Mouse (Mus musculus): ENCODE measurements around the gene Il20.

Il20 gene

DNA sequence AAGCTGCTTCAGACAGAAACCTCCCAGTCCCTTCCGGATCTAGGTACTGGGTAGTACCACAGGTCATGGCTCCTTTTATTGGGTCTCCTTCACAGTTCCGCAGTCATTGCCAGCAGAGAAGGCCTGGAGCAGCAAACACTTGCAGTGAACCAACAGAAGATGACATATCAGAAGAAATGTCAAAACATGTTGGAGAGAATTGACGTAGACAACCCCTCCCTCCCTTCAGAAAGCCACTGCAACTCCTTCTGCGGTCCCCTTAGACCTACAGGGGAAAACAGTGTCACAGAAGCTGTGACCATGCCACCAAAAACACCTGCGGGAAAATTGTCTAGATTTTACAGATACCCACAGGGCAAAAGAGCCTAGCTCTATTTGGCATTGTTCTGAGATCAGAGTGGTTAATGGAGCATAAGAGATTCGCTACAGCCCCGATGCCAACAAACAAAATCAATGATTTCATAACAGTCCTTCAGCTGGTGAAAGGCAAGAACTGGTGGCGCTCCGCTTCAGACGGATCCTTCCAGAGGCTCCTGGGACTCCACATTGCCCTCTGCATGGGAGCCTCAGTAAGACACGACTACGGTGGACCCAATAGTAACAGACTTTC, at the start of gene Il20:
Gene Il20, minus strand, starts transcription at position 51 of the 610 bp plus-strand sequence.
- DNase-seq (ENCODE audit: low spot score in 2 of 2), result no peak

DNA sequence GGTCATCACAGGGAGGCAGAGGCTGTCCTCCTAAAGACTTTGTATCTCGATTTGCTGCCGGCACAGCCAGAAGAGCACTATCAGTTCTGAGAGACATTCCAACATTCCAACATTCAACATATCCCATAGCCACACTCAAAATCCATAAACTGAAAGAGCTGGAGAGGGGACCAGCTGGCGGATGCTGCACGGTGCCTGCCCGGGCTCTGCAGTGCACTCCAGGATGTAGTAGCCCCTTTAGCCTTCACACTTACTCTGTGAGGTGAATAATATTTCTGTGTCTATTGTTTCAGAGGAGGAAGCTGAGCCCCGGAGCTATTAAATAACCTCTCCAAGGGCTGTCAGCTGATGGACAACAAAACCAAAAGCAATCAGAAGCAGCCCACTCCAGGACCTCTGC, 35.7 kb upstream of the Il20 start:
- DNase-seq (ENCODE audit: low spot score in 2 of 2), result no peak

DNA sequence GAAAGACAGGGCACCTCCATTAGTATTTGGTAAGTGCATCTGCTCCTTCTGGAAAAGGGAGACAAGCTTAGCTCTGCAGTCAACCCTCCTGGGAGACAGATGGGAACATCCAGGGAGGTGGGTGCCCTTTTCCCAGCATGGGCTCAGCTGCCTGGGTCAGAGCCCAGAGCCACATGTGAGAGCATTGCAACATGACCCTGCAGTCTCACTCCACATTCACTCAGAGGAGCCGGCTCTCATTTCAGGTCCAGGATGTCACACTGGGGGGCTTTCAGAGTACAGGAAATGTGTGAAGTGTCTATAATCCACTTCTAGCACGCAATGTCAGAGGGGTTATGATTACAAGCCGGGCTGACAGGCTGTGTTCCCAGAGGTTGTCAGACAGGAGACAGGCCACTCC, 30.6 kb upstream of the Il20 start:
- no peak for DNase-seq (ENCODE audit: low spot score in 2 of 2)

DNA sequence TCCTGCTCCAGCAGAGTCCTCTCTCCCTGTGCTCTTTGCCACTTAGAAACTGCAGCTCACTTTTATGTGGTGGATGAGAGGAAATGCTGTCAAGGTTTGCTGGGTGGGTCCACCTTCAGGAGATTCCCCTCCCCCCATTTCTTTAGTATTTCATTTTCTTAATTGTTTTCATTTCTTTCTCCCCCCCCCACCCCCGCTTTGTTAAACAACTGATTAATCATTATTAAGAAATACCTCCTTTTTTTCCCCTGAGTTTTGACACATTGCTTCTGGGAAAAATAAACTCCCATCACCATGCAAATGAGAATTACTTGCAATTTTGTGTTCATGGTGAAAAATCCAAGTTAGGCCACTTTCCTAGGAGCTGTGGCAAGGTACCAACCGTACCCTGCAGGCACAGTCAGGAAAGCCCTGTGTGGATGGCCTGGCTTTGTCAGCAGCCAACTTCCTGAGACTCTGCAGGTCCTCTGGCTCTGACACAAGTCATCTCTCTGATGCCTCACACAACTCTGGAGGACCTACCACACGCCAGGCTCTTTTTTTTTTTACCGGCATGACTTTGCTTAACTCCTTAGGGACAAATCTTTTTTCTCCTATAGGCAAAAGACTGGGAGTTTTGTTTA, 28.9 kb upstream of the Il20 start, which contains the start of gene Il19:
Gene Il19, minus strand, starts transcription at position 51 of the 623 bp plus-strand sequence.
- DNase-seq (ENCODE audit: low spot score in 2 of 2), result no peak

DNA sequence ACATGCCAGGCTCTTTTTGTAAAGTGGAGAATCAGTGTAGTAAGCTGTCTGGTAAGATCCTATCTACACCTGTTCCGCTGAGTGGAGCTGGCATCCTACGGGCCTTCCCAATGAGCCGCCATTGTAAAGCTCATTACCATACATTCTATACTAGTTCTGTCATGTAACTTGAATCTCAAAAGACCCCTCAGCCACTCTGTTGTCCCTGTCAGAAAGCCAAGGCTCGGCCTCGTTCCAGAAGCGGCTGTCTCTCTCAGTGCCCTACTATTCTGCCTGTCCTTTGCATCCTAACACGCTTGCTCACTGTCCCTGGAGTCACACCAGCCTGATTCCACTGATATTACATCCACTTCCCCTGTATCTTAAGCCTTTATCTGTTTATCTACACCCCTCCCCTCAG, 26.9 kb upstream of the Il20 start:
- no peak for DNase-seq (ENCODE audit: low spot score in 2 of 2)

DNA sequence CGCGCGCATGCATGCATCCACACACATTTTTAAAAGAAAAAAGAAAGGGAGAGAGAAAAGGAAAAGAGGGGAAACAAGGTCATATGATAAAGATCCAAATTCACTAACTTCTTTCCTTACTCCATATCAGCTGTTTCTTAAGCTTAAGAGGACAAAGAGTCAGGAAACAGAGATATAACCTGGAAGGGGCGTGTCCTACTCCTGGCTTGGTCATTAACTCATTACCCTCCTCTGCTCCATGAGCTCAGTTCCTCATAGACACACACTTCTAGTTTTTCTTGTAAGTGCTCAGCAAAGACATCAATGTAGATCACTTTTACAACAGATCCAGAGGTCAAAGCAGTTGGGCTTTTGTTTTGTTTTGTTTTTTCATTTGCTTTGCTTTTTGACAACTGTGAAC, 25.9 kb upstream of the Il20 start:
- DNase-seq (ENCODE audit: low spot score in 2 of 2), result no peak

DNA sequence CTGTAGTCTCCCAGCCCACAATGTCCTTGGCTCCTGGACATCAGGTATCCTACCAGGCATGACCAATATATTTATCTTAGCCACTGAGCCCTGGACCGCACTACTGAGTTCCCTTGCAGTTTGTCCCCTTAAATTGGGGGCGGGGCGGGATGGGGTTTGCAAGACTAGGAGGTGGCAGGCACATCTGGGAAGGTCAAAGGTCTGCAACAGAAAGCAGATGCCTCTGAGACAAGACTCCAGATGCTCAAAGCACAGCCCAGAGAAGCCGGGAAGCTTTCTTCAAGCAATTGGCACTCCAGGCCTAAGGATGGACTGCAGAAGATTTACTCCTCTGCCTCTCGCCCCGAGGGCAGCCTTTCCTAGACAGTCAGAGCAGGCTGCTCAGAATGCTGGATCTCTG, 25.1 kb upstream of the Il20 start:
- no peak for DNase-seq (ENCODE audit: low spot score in 2 of 2)

DNA sequence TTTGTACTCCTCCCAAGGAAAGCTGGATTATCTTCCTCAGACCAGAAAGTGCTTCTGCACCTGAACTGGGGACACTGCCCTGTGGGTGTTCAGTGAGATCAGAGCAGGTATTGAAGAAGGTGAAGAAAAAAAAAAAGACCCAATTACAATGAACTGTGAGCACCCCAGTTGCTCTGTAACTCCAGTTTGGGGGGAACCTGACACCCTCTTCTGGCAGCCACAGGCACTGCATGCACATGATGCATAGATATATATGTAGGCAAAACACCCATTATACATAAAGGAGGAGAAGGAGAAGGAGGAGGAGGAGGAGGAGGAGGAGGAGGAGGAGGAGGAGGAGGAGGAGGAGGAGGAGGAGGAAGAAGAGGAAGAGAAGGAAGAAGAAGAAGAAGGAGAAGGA, 15.2 kb upstream of the Il20 start:
- DNase-seq (ENCODE audit: low spot score in 2 of 2), result no peak

DNA sequence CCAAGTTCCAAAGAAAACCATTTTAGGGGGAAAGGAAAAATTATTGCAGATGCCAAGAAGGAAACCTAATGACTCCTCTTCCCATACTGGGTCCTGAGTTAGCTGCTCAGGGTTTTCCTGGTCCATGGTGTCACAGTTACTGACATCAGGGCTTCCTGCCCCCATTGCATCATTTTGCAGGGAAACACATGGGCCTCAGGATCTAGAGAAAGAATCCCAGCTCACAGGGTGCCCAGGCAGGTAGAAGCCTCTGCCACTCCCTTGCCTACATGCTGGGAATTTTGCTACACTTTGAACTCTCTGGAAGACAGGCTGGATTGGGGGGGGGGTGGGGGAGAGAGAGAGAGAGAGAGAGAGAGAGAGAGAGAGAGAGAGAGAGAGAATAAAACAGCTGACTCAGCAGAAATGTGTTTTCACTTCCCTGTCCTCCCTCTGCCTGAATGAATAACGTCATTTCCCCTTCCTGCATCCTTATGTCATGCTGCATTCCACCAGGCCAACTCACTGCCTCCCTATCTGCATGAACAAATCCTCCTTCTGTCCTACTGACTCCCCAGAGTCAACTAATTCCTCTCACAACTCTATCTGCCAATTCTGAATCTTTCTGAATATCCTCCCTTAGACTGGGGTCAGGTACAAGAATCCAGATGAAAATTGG, 7.2 kb upstream of the Il20 start:
- DNase-seq (ENCODE audit: low spot score in 2 of 2), result no peak

DNA sequence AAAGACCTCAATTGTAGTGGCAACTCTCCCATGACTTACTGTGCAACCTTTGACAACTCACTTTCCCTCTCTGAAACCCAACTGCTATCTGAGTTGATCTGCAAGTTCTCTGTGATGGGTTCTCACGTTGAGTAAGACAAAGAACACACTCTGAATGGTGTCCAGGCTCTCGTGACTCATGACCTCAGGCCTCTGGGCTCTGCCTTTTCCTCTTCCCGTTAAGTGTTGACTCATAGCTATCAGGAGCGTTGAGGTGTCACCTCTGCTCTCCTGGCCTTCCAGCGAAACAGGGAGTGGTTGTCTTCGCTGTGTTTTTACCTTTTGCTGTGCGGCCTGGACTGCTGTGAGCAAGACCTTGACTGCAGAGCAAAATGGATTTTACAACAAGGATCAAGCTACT, 8.7 kb downstream of the Il20 start:
- no peak for DNase-seq (ENCODE audit: low spot score in 2 of 2)

DNA sequence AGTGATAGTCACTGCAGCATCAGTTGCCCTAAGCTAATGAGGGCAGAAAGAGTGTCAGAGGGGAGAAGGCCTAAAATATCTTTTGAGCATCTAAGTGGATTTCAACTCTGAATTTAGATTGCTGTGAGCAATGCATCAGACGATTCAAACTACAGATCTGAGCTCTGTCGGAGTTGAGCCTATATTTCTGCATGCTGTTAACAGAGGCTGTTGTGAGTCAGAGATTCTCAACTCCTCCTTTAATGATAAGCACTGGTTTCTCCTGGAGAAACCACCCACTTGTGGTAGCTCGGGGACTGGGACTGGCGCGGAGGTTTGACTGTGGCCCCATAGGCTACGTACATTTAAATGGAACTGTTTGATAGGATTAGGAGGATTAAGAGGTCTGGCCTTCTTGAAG, 16.8 kb downstream of the Il20 start:
- DNase-seq (ENCODE audit: low spot score in 2 of 2), result no peak

DNA sequence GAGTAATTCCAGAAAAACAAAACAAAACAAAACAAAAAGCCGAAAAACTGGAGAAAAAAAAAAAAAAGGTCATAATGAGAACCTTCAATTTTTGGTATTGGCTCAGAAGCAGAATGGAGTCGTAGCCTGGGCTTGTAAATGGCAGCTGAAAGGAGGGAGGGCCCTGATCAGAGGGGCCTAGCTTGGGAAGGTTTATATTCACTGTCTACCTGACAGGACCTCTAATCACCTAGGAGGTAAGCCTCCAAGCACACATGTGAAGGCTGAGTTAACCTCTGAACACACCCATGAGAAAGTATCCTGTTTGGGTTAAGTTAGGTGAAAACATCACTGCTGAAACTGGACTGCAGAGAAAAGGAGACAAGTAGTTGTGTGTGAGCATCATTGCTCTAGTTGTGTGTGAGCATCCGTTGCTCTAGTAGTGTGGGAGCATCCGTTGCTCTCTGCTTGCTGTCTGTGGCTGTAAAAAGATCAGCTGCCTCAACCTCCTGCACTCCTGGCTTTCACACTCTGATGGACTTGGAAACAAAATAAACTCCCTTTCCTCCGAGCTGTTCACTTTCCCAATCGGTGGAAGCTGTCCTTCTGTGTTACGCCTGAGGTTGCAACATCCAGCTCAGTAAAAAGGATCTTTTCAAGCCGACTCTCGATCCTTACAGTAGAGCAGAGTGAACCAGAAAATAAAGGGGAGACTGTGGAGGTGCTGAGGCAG, 17.8 kb downstream of the Il20 start:
- no peak for DNase-seq (ENCODE audit: low spot score in 2 of 2)

DNA sequence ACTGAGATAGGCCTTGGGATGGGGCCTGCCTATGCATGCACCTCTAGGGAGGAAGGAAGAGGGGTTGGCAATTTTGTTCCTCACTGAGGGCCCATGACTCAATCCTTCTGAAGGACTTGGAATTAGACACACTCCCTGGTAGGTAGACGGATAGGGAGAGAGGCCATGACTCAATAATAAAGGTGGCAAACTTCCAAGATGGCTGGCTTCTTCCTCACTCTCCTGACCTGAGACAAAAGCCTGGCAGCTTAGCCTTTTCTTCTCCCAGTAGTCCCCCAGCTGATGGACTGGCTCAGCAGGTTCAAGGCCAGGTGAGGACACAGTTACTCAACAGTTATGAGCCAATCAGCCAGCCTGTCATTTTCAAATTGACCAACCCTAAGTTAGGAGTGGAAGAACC, 18.8 kb downstream of the Il20 start:
- no peak for DNase-seq (ENCODE audit: low spot score in 2 of 2)

DNA sequence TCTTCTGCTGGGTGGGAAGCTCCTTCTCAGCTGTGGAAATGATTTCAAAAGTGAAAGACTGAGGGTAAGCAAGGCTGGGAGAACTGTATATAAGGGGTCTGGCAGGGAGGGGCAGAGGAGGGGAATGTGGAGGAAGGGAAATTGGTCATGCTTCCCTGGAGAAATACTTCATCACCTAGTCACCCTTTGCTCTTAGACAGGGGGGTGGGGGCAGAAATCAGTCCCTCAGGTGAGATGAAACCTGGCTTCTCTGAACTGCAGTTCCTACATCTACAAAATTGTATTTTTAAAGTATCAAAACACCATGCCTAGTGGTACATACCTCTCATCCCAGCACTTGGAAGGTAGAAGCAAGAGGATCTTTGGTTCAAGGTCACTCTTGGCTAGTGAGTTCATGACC, 23.9 kb downstream of the Il20 start, which contains the start of gene Il24:
Gene Il24, minus strand, starts transcription at position 101 of the 400 bp plus-strand sequence.
- no peak for DNase-seq (ENCODE audit: low spot score in 2 of 2)

DNA sequence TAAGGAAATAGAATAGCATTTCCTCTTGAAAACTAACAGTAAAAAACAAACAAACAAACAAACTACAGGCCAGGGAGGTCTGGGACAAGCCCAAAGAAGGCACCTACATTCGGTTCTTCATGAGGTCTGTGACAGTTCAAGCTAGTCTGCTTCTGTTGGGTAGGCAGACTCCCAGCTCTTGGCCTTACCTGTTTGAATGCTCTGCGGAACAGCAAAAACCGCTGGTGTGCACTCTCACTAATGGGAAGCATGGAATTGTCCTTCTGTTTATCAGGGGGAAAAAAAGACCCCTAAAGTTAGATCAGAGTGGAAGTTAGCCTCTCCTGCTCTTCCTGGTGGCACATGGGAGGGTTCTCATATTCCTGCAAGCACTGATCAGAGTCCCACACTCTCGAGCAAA, 28.1 kb downstream of the Il20 start:
- DNase-seq (ENCODE audit: low spot score in 2 of 2), result no peak

DNA sequence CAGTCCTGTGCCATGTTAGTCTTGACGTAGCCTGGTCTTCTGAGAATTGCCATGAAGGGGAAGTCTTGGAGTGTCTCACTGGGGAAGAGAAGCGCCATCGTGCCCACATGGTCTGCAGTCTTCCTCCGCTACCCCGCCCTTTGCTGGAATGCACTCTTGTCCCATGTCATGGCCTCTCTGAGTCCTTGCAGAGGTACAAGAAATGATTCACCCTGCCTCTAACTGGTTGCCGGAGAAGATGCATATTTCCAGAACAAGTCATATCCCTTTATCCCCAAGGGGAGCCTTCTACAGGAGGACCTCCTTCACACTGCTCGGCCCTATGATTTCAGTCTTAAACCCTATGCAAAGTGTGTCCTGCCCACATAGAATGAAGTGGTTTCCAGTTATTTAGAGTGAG, 31.3 kb downstream of the Il20 start:
- no peak for DNase-seq (ENCODE audit: low spot score in 2 of 2)

DNA sequence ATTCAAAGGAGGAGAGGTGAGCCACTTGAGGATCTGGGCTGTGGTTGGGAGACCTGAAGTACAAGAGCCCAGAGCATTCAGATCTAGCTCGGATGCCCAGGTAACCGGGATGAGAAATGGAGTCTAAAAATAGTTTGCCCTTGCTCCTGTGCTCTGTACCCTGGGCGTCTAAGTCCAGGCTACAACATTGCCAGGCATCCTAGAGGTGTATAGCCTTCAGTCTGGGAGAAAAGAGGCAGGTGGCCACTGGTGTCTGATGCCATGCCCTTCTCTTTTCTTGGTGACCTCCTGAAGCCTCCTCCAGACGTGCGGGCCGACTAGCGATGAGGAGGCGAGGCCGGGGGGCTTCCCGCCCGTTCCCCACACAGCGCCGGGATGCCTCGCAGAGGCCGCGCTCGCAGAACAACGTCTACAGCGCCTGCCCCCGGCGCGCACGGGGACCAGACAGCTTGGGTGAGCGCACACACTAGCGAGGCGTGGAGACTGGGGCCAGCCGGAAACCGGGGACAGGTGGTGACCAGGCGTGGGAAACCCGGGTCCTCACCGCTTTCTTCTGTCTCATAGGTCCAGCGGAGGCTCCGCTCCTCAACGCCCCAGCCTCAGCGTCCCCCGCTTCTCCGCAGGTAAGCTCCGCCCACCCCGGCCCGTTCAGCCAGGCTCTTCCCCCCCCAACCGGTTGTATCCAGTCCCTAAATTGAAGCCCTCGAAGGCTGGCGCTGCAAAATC, 33.2 kb downstream of the Il20 start:
- no peak for DNase-seq (ENCODE audit: low spot score in 2 of 2)

DNA sequence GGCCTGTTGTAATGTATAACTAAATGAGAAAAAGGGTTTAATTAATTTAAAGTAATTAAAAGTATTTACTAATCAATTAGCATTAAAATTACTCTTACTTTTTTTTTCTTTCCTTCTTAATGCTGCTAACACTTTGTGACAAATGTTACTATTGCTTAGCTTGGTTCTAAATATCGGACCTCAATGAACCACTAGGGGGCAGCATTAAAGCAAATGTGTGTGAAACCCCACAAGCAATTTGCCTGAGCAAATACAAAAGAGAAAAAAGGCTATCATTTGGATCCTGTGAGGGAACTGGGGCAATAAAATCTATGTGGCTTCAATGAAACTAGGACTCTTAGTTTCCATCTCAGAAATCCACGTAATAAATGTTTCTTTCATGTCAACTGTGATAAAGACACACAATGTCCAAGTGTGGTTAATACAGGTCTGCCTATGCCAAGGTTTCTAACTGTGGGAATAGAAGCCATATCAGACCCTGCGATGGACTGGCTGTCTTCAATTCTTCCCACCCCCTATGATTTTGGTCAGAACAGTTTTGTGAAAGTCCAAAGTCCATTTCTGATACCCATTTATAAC, 34.2 kb downstream of the Il20 start:
- peak; percentile 28 to 75 for DNase-seq (ENCODE audit: low spot score in 2 of 2)

DNA sequence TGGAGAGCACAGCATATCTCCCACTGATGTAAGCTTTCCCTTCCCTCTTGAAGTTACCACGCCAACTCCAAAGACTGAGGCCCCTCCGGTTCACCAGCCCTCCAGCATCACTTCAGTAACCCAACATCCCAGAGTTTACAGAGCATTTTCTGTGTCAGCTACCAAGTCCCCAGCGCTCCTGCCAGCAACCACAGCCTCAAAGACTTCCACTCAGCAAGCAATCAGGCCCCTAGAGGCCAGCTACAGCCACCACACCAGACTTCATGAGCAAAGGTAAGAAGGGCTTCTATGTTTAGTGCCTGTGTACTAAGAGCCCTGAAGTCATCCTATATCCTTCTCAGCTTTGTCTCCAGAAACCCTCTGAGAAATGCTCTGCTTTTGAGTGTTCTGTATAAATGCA, 35.3 kb downstream of the Il20 start:
- no peak for DNase-seq (ENCODE audit: low spot score in 2 of 2)

DNA sequence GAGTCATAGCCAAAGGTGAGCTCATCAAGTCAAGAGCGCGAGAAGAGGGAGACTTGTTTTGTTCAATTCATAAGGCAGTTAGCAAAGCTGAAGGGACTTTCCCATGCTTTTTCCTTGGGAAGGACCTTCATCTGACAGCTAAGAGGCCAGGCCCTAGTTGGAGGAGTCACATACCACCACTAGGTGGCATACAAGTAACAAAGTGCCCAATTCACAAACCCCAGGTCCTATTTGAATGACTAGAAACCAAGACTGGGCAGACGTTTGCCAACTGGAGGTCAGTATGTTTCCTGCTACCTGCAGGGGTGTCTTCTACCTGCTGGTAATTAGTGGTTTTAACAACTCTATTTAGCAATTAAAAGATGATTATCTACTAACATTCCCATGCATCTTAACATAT, 36.1 kb downstream of the Il20 start:
- peak in 1 of 2 experiments; percentile 63 for DNase-seq (ENCODE audit: low spot score in 2 of 2)

DNA sequence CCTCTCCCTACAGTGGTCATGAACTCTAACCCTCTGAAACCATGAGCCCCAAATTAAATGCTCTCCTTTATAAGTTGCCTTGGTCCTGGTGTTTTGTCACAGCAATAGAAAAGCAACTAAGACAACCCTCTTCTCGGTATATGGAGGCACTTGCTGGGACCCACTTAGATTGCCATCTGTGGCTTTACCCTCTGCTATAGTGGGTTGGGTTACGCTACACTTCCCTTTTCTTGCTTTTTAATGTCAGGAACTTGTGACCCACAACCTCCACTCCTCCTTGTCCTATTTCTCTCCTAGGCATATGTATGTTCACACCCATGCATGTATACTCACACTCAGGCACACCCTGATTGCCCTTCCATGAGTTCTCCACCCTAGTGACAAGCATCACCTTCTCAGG, 38.3 kb downstream of the Il20 start:
- DNase-seq (ENCODE audit: low spot score in 2 of 2), result no peak

Data from frontal cortex, postnatal 36 days (tissue).